8 mouse cellular contexts compared by ENCODE assay signal in the genomic region with DNA sequence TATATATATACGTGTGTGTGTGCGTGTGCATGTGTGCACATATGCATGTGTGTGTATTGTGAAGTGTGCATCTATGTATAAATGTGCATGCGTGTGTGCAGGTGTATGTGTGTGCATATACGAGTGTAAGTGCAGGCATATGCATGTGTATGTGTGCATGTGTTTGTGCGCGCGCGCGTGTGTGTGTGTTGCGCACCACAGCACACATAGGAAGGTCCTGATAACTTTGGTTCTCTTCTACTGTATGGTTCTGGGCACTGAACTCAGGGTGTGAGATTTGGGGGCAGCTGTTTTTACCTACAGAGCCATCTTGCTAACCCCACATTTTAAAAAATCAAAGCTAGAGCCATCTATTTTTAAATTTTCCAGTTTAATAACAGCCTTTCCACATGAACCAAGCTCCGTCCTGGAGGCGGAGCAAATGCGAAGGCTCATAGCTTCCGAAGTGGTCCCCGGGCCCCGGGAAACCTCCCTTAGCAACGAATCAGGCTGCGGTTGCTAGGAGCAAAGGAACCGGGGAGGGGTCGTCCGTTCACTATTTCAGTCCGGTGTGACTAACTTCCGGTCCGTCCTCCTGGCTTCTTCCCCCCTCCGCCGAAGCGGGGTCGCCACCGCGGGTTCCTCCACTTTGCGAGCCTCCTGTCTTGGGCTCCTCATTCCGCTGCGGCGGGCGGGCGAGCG. TPM values are rescaled to one million over a fixed set of nuclear protein-coding genes. Genes with fewer than 3 reads are reported as not detected.
DNase-seq lines count a peak whose midpoint lies in the region; ATAC-seq lines count a peak whose summit lies in the region.

No protein-coding gene starts in this region.

- 8% methylated on average over 34 of the region's 37 CpGs for WGBS in hindbrain, embryonic 12.5 days

- peak overlapping the region; percentile 98 for H3K4me3 ChIP-seq in hindbrain, embryonic 12.5 days

- peaks cover 19% of the 10 kb centered on the region for H3K36me3 ChIP-seq in hindbrain, embryonic 12.5 days

- peak overlapping the region; percentile 100 for H3K4me2 ChIP-seq in hindbrain, embryonic 12.5 days (replicated peaks)

- H3K27me3 ChIP-seq in hindbrain, embryonic 12.5 days: no peaks in the 10 kb centered on the region

- peak; percentile 72 for DNase-seq in MEL-GATA-1-ER (ENCODE audit: extremely low read depth, low read depth)
- DNase-seq in cerebellum, adult 8-10 months: peak; percentile 96
- DNase-seq in frontal cortex, postnatal 10 days (ENCODE audit: low spot score in 2 of 2): peak; percentile 92
- DNase-seq in layer of hippocampus, postnatal 14 days (ENCODE audit: low spot score in 2 of 2): peak; percentile 95 to 98
- DNase-seq in lung, postnatal 14 days: peak; percentile 94
- DNase-seq in retina, adult 2 months (ENCODE audit: low read depth, low spot score): peak; percentile 86
- peak; percentile 90 to 93 for DNase-seq in thymus, postnatal 36 days

- H3K4me1 ChIP-seq in hindbrain, embryonic 12.5 days: peaks cover 14% of the 10 kb centered on the region

- H3K9me3 ChIP-seq in hindbrain, embryonic 12.5 days (replicated peaks): no peaks in the 10 kb centered on the region

- H3K9ac ChIP-seq in hindbrain, embryonic 12.5 days: peak overlapping the region; percentile 97

- H3K27ac ChIP-seq in hindbrain, embryonic 12.5 days: peak overlapping the region; percentile 85

- peak; percentile 90 for ATAC-seq in hindbrain, embryonic 12.5 days (ENCODE audit: low FRiP score)

RNA-seq across cellular contexts. Expression of gene Svop, which starts 8.5 kb away (rescaled TPM):
- 55.6 and 56.1 TPM in 2 replicates for polyA plus RNA-seq in hindbrain, embryonic 12.5 days (2016; fragmentation: Nextera tagmentation; extraction: Ambion mirVana)
- total RNA-seq in layer of hippocampus, postnatal 14 days (2021): 100 to 1,000 TPM; 169 to 176 TPM

RNA-seq across cellular contexts. Expression of gene Alkbh2, which starts 28.2 kb away (rescaled TPM):
- polyA plus RNA-seq in hindbrain, embryonic 12.5 days (2016; fragmentation: Nextera tagmentation; extraction: Ambion mirVana): 7.0 and 7.6 TPM in 2 replicates
- total RNA-seq in layer of hippocampus, postnatal 14 days (2021): 1 to 10 TPM; 3.5 to 5.6 TPM

RNA-seq across cellular contexts. Expression of gene Ung, which starts 30.3 kb away (rescaled TPM):
- polyA plus RNA-seq in hindbrain, embryonic 12.5 days (2016; fragmentation: Nextera tagmentation; extraction: Ambion mirVana): 25.7 and 26.2 TPM in 2 replicates
- total RNA-seq in layer of hippocampus, postnatal 14 days (2021): 1 to 10 TPM; 4.1 to 4.2 TPM

RNA-seq across cellular contexts. Expression of gene Usp30, which starts 34.6 kb away (rescaled TPM):
- 17.5 and 19.0 TPM in 2 replicates for polyA plus RNA-seq in hindbrain, embryonic 12.5 days (2016; fragmentation: Nextera tagmentation; extraction: Ambion mirVana)
- total RNA-seq in layer of hippocampus, postnatal 14 days (2021): 10 to 100 TPM; 31.3 to 34.7 TPM

RNA-seq across cellular contexts. Expression of gene Acacb, which starts 46.5 kb away (rescaled TPM):
- 2.4 and 3.4 TPM in 2 replicates for polyA plus RNA-seq in hindbrain, embryonic 12.5 days (2016; fragmentation: Nextera tagmentation; extraction: Ambion mirVana)
- 1 to 10 TPM; 6.5 to 7.1 TPM for total RNA-seq in layer of hippocampus, postnatal 14 days (2021)

Comparison
In these comparisons a context has a peak if more than half of its experiments do, and no peak if none do; other contexts are left out.
1. Peak in every context shown above with its lines: DNase-seq, ATAC-seq, H3K4me3 ChIP-seq and H3K27ac ChIP-seq.